Comparison of ENCODE assay signal across 11 mouse cellular contexts in genomic region chr7:98678441-98678840, GRCm38 (mm10). TPM values are rescaled to one million over a fixed set of nuclear protein-coding genes. Genes with fewer than 3 reads are reported as not detected.
DNase-seq lines count a peak whose midpoint lies in the region; ATAC-seq and TF ChIP-seq lines count a peak whose summit lies in the region.
"Had no signal": no experiment of that assay in that cellular context is flagged by ENCODE, and none has a peak within 500 bp of the region (broad histone marks: within the 10 kb centered on the region; RNA-seq: fewer than 3 reads in every experiment).

No protein-coding gene starts in this region.

- no peak overlapping the region for H3K9ac ChIP-seq in lung, postnatal 0 days (replicated peaks; ENCODE audit: low read depth)
- H3K9ac ChIP-seq in heart, adult 2 months (ENCODE audit: low read depth, low read length), result peak overlapping the region; percentile 50
- peak overlapping the region; percentile 45 for H3K9ac ChIP-seq in heart, embryonic 16.5 days (ENCODE audit: low read length)
- no peak overlapping the region for H3K9ac ChIP-seq in kidney, postnatal 0 days (ENCODE audit: low read depth, low read length)
- H3K9ac ChIP-seq in midbrain, embryonic 14.5 days (replicated peaks; ENCODE audit: low read length), result no peak overlapping the region
- H3K9ac ChIP-seq: limb, embryonic 13.5 days had no signal

- H3K9me3 ChIP-seq in lung, postnatal 0 days (ENCODE audit: low read length), result no peaks in the 10 kb centered on the region
- no peaks in the 10 kb centered on the region for H3K9me3 ChIP-seq in heart, embryonic 16.5 days (replicated peaks; ENCODE audit: control insufficient read depth, low read length)
- no peaks in the 10 kb centered on the region for H3K9me3 ChIP-seq in kidney, postnatal 0 days (replicated peaks; ENCODE audit: low read length)
- H3K9me3 ChIP-seq in midbrain, embryonic 14.5 days (ENCODE audit: control insufficient read depth, low read length), result no peaks in the 10 kb centered on the region
- H3K9me3 ChIP-seq: limb, embryonic 13.5 days had no signal

- DNase-seq in lung, postnatal 0 days (ENCODE audit: low spot score), result peak; percentile 38
- no peak for DNase-seq in lung, postnatal 36 days
- peak in 1 of 2 experiments; percentile 48 for DNase-seq in heart, adult 2 months
- peak; percentile 79 for DNase-seq in kidney, postnatal 0 days (ENCODE audit: low spot score)
- no peak for DNase-seq in midbrain, embryonic 14.5 days
- no peak for DNase-seq in cerebellum, adult 9-11 months
- DNase-seq: cerebellum, postnatal 10 days; right cerebral cortex, postnatal 25 days had no signal

- H3K4me3 ChIP-seq in lung, postnatal 0 days (ENCODE audit: low read depth, low read length), result no peak overlapping the region
- peak overlapping the region; percentile 43 for H3K4me3 ChIP-seq in heart, adult 2 months
- peak overlapping the region; percentile 34 for H3K4me3 ChIP-seq in heart, embryonic 16.5 days (ENCODE audit: low read length)
- no peak overlapping the region for H3K4me3 ChIP-seq in kidney, postnatal 0 days (replicated peaks; ENCODE audit: low read depth, low read length)
- H3K4me3 ChIP-seq in midbrain, embryonic 14.5 days (replicated peaks; ENCODE audit: low read depth, low read length), result no peak overlapping the region
- H3K4me3 ChIP-seq: limb, embryonic 13.5 days had no signal

- peak overlapping the region; percentile 30 for H3K4me2 ChIP-seq in lung, postnatal 0 days (replicated peaks; ENCODE audit: low read depth, low read length)
- H3K4me2 ChIP-seq in heart, embryonic 16.5 days (ENCODE audit: low read depth, low read length), result peak overlapping the region; percentile 57
- peak overlapping the region; percentile 16 for H3K4me2 ChIP-seq in kidney, postnatal 0 days (ENCODE audit: low read length)
- no peak overlapping the region for H3K4me2 ChIP-seq in midbrain, embryonic 14.5 days (ENCODE audit: low read length)
- H3K4me2 ChIP-seq: limb, embryonic 13.5 days had no signal

- no peaks in the 10 kb centered on the region for H3K4me1 ChIP-seq in lung, postnatal 0 days (ENCODE audit: insufficient read depth, low read depth, low read length)
- H3K4me1 ChIP-seq in heart, adult 2 months (ENCODE audit: control insufficient read depth, insufficient read depth, low read length), result peaks cover 1% of the 10 kb centered on the region; the same call in 1 of the 2 replicates
- peaks cover 14% of the 10 kb centered on the region for H3K4me1 ChIP-seq in heart, embryonic 16.5 days (ENCODE audit: control insufficient read depth, insufficient read depth, low read length)
- 0 out of 2 replicates have a peak, but pooled peaks cover 3% of the 10 kb centered on the region for H3K4me1 ChIP-seq in kidney, postnatal 0 days (replicated peaks; ENCODE audit: insufficient read depth, low read length)
- H3K4me1 ChIP-seq in midbrain, embryonic 14.5 days (ENCODE audit: control insufficient read depth, insufficient read depth, low read length), result no peaks in the 10 kb centered on the region

- intact Hi-C loops in heart, adult 2 months (cut with DNase I), result no loop called here

- peak; percentile 38; the same call in 1 of the 2 replicates for TF ChIP-seq EP300 in lung, postnatal 0 days (IDR thresholded peaks at IDR 0.05)
- TF ChIP-seq EP300 in heart, adult 2 months (IDR thresholded peaks at IDR 0.05; ENCODE audit: insufficient read depth, low read depth, low read length), result peak; percentile 64; the same call in 1 of the 2 replicates

- H3K79me2 ChIP-seq in heart, adult 2 months (replicated peaks; ENCODE audit: control insufficient read depth, insufficient read depth, low read length), result no peaks in the 10 kb centered on the region

- WGBS in lung, postnatal 0 days, result 38% methylated on average over 7 of the region's 7 CpGs
- WGBS in heart, adult 2 months, result 3% methylated on average over 7 of the region's 7 CpGs
- WGBS in heart, embryonic 16.5 days, result 17% methylated on average over 7 of the region's 7 CpGs
- WGBS in kidney, postnatal 0 days, result 30% methylated on average over 7 of the region's 7 CpGs
- 84% methylated on average over 7 of the region's 7 CpGs for WGBS in midbrain, embryonic 14.5 days

- H3K27ac ChIP-seq in lung, postnatal 0 days (ENCODE audit: low read length), result no peak overlapping the region
- peak overlapping the region; percentile 88 for H3K27ac ChIP-seq in heart, adult 2 months
- peak overlapping the region; percentile 80 for H3K27ac ChIP-seq in heart, embryonic 16.5 days (ENCODE audit: low read length)
- peak overlapping the region; percentile 50; the same call in 1 of the 2 replicates for H3K27ac ChIP-seq in kidney, postnatal 0 days
- no peak overlapping the region for H3K27ac ChIP-seq in midbrain, embryonic 14.5 days (replicated peaks; ENCODE audit: low read depth, low read length)
- H3K27ac ChIP-seq: limb, embryonic 13.5 days had no signal

- TF ChIP-seq CTCF in lung, postnatal 0 days (IDR thresholded peaks at IDR 0.05), result no peak
- TF ChIP-seq CTCF in heart, adult 2 months (IDR thresholded peaks at IDR 0.05), result no peak
- no peak for TF ChIP-seq CTCF in kidney, postnatal 0 days (IDR thresholded peaks at IDR 0.05; ENCODE audit: low read depth)

- peak; percentile 53 for ATAC-seq in lung, postnatal 0 days
- ATAC-seq in heart, embryonic 16.5 days (replicated peaks; ENCODE audit: extremely low read depth, insufficient read depth, low FRiP score), result 0 out of 2 replicates have a peak, but pooled peaks have one; percentile 64
- ATAC-seq in kidney, postnatal 0 days (replicated peaks; ENCODE audit: low FRiP score, low read depth), result no peak
- ATAC-seq in monocyte, adult 5-6 weeks (replicated peaks; ENCODE audit: insufficient number of reproducible peaks, low FRiP score, low TSS enrichment, poor library complexity, severe bottlenecking), result no peak
- no peak for ATAC-seq in midbrain, embryonic 14.5 days (ENCODE audit: low FRiP score, low TSS enrichment)

- H3K27me3 ChIP-seq in lung, postnatal 0 days (replicated peaks; ENCODE audit: insufficient read depth, low read length), result no peaks in the 10 kb centered on the region
- no peaks in the 10 kb centered on the region for H3K27me3 ChIP-seq in heart, adult 2 months (ENCODE audit: control insufficient read depth, insufficient read depth, low read length)
- no peaks in the 10 kb centered on the region for H3K27me3 ChIP-seq in heart, embryonic 16.5 days (ENCODE audit: control insufficient read depth, insufficient read depth, low read length)
- no peaks in the 10 kb centered on the region for H3K27me3 ChIP-seq in kidney, postnatal 0 days (ENCODE audit: insufficient read depth, low read length)
- no peaks in the 10 kb centered on the region for H3K27me3 ChIP-seq in midbrain, embryonic 14.5 days (ENCODE audit: control insufficient read depth, insufficient read depth, low read length)

- H3K36me3 ChIP-seq in lung, postnatal 0 days (ENCODE audit: insufficient read depth, low read length), result no peaks in the 10 kb centered on the region
- no peaks in the 10 kb centered on the region for H3K36me3 ChIP-seq in heart, adult 2 months (ENCODE audit: control insufficient read depth, insufficient read depth, low read length)
- no peaks in the 10 kb centered on the region for H3K36me3 ChIP-seq in heart, embryonic 16.5 days (ENCODE audit: control insufficient read depth, insufficient read depth)
- H3K36me3 ChIP-seq in kidney, postnatal 0 days (ENCODE audit: insufficient read depth, low read length), result no peaks in the 10 kb centered on the region
- no peaks in the 10 kb centered on the region for H3K36me3 ChIP-seq in midbrain, embryonic 14.5 days (ENCODE audit: control insufficient read depth, insufficient read depth, low read length)
- H3K36me3 ChIP-seq: limb, embryonic 13.5 days had no signal

- TF ChIP-seq POLR2A in heart, adult 2 months (IDR thresholded peaks at IDR 0.05; ENCODE audit: insufficient read depth, low read depth, low read length), result peak; percentile 56; the same call in 1 of the 2 replicates

RNA-seq across cellular contexts. Expression of gene Emsy, which starts 21.9 kb away (rescaled TPM):
- 8.6 and 10.2 TPM in 2 replicates for polyA plus RNA-seq in lung, postnatal 0 days (2015; fragmentation: Nextera tagmentation; extraction: Ambion mirVana)
- total RNA-seq in heart, adult 2 months (2021), result 10 to 100 TPM; 24.0 to 25.6 TPM
- 19.6 and 27.7 TPM in 2 replicates for polyA plus RNA-seq in heart, adult 2 months (2012; rRNA removed)
- 20.5 and 22.3 TPM in 2 replicates for polyA plus RNA-seq in heart, embryonic 16.5 days (2015; fragmentation: Nextera tagmentation; extraction: Ambion mirVana)
- polyA plus RNA-seq in kidney, postnatal 0 days (2015; fragmentation: Nextera tagmentation; extraction: Ambion mirVana), result 14.1 and 17.3 TPM in 2 replicates
- total RNA-seq in monocyte, adult 5-6 weeks (2017), result 40.2 to 72.1 TPM (median 41.5 TPM) in 3 replicates
- polyA plus RNA-seq in midbrain, embryonic 14.5 days (2014; fragmentation: Nextera tagmentation; extraction: Ambion mirVana), result 48.3 and 67.7 TPM in 2 replicates

RNA-seq across cellular contexts. Expression of gene Thap12, which starts 24.5 kb away (rescaled TPM):
- polyA plus RNA-seq in lung, postnatal 0 days (2015; fragmentation: Nextera tagmentation; extraction: Ambion mirVana), result 31.8 and 34.2 TPM in 2 replicates
- total RNA-seq in heart, adult 2 months (2021), result 10 to 100 TPM; 71.5 to 80.7 TPM
- 18.0 and 41.5 TPM in 2 replicates for polyA plus RNA-seq in heart, adult 2 months (2012; rRNA removed)
- 36.6 and 40.6 TPM in 2 replicates for polyA plus RNA-seq in heart, embryonic 16.5 days (2015; fragmentation: Nextera tagmentation; extraction: Ambion mirVana)
- 45.5 and 47.2 TPM in 2 replicates for polyA plus RNA-seq in kidney, postnatal 0 days (2015; fragmentation: Nextera tagmentation; extraction: Ambion mirVana)
- total RNA-seq in monocyte, adult 5-6 weeks (2017), result 32.9 to 43.6 TPM (median 40.7 TPM) in 3 replicates
- 42.0 and 61.6 TPM in 2 replicates for polyA plus RNA-seq in midbrain, embryonic 14.5 days (2014; fragmentation: Nextera tagmentation; extraction: Ambion mirVana)

Comparison
In these comparisons a context has a peak if more than half of its experiments do, and no peak if none do; other contexts are left out.
1. DNase-seq: peak in lung, postnatal 0 days (single experiment) and kidney, postnatal 0 days (single experiment); none in lung, postnatal 36 days (single experiment), midbrain, embryonic 14.5 days (single experiment) and cerebellum, adult 9-11 months (single experiment).
2. ATAC-seq: peak in lung, postnatal 0 days (single experiment) and heart, embryonic 16.5 days (single experiment); none in kidney, postnatal 0 days (single experiment), monocyte, adult 5-6 weeks (single experiment) and midbrain, embryonic 14.5 days (single experiment).
3. H3K27ac ChIP-seq: peak in heart, adult 2 months (single experiment), heart, embryonic 16.5 days (single experiment) and kidney, postnatal 0 days (single experiment); none in lung, postnatal 0 days (single experiment) and midbrain, embryonic 14.5 days (single experiment).
4. H3K4me3 ChIP-seq: peak in heart, adult 2 months (single experiment) and heart, embryonic 16.5 days (single experiment); none in lung, postnatal 0 days (single experiment), kidney, postnatal 0 days (single experiment) and midbrain, embryonic 14.5 days (single experiment).
5. H3K9ac ChIP-seq: peak in heart, adult 2 months (single experiment) and heart, embryonic 16.5 days (single experiment); none in lung, postnatal 0 days (single experiment), kidney, postnatal 0 days (single experiment) and midbrain, embryonic 14.5 days (single experiment).